Mouse (Mus musculus) intestine, embryonic 16.5 days (tissue): ENCODE measurements around the gene Cish. TPM values are rescaled to one million over a fixed set of nuclear protein-coding genes. Genes with fewer than 3 reads are reported as not detected.

Experiments
- ATAC-seq: fragments of 200-750 bp; cut with Nextera tagmentation; 2 replicates; pipeline ENCODE4 v1.8.0; 2017; ENCODE audit warnings: moderate TSS enrichment, moderate library complexity
- H3K27ac ChIP-seq: fragments of 300-500 bp; sonication (generic); 2 replicates; pipeline ENCODE4 v1.5.1; 2014; ENCODE audit warnings: mild to moderate bottlenecking, low read length
- H3K27me3 ChIP-seq: fragments of 300-500 bp; sonication (generic); replicated peaks from 2 replicates; pipeline ENCODE4 v1.6.1; 2014; ENCODE audit warnings: low read length, control low read depth, mixed read lengths; ENCODE audit not compliant: control insufficient read depth, insufficient read depth
- H3K36me3 ChIP-seq: fragments of 300-500 bp; sonication (generic); 2 replicates; pipeline ENCODE4 v1.6.1; 2014; ENCODE audit warnings: low read length, control low read depth; ENCODE audit not compliant: control insufficient read depth, insufficient read depth
- H3K4me1 ChIP-seq: fragments of 300-500 bp; sonication (generic); 2 replicates; pipeline ENCODE4 v1.6.1; 2014; ENCODE audit warnings: low read length, control low read depth, mixed read lengths; ENCODE audit not compliant: control insufficient read depth, insufficient read depth
- H3K4me2 ChIP-seq: fragments of 300-500 bp; sonication (generic); 2 replicates; pipeline ENCODE4 v1.6.1; 2014; ENCODE audit warnings: low read depth, low read length, control low read depth
- H3K4me3 ChIP-seq: fragments of 300-500 bp; sonication (generic); 2 replicates; pipeline ENCODE4 v1.5.1; 2014; ENCODE audit warnings: mild to moderate bottlenecking, low read length
- H3K9ac ChIP-seq: fragments of 300-500 bp; sonication (generic); 2 replicates; pipeline ENCODE4 v1.6.1; 2014; ENCODE audit warnings: low read depth, low read length
- H3K9me3 ChIP-seq: fragments of 300-500 bp; sonication (generic); 2 replicates; pipeline ENCODE4 v1.6.1; 2016; ENCODE audit warnings: low read length, control low read depth; ENCODE audit not compliant: control insufficient read depth
- WGBS: fragments of 180-500 bp; shearing (Covaris S2); extraction: QIAGEN DNeasy Blood & Tissue Kit; methylation state at CpG from one replicate; pipeline ENCODE4 v1.1.7; 2014; 5-methylcytosine and 5-hydroxymethylcytosine counted together
- polyA plus RNA-seq: library from polyadenylated mRNA; unstranded; fragments of >200 nt; fragmentation: Nextera tagmentation; extraction: Ambion mirVana; gene quantifications from 2 replicates; pipeline ENCODE4 v1.2.1, GENCODE M21; 2015

Cish gene
- polyA plus RNA-seq, 1 experiment from 2014 or later: 19.9 TPM

GRCm38 (mm10) chr9:107295616-107296015, 210 bp upstream of the Cish start:
- H3K27ac ChIP-seq: peak overlapping the region; percentile 88
- no peaks in the 10 kb centered on the region for H3K9me3 ChIP-seq
- ATAC-seq: no peak
- H3K4me2 ChIP-seq: peak overlapping the region; percentile 89
- H3K27me3 ChIP-seq: peaks cover 4% of the 10 kb centered on the region; the same call in 1 of the 2 replicates
- 48% methylated on average over 4 of the region's 4 CpGs for WGBS
- H3K9ac ChIP-seq: peak overlapping the region; percentile 63
- peaks cover 32% of the 10 kb centered on the region for H3K4me1 ChIP-seq
- peak overlapping the region; percentile 71 for H3K4me3 ChIP-seq
- H3K36me3 ChIP-seq: 0 out of 2 replicates have a peak, but pooled peaks cover 5% of the 10 kb centered on the region

GRCm38 (mm10) chr9:107296041-107296440, 215 bp downstream of the Cish start:
- peak overlapping the region; percentile 89 for H3K4me2 ChIP-seq
- peak overlapping the region; percentile 71 for H3K4me3 ChIP-seq
- peak overlapping the region; percentile 88 for H3K27ac ChIP-seq
- 0 out of 2 replicates have a peak, but pooled peaks cover 6% of the 10 kb centered on the region for H3K36me3 ChIP-seq
- H3K9me3 ChIP-seq: no peaks in the 10 kb centered on the region
- ATAC-seq: peak; percentile 32
- H3K9ac ChIP-seq: peak overlapping the region; percentile 63
- peaks cover 4% of the 10 kb centered on the region; the same call in 1 of the 2 replicates for H3K27me3 ChIP-seq
- under 1% methylated on average over 14 of the region's 14 CpGs for WGBS
- H3K4me1 ChIP-seq: peaks cover 32% of the 10 kb centered on the region

GRCm38 (mm10) chr9:107296501-107296965, 707 bp downstream of the Cish start:
- Histone ChIP-seq H3K36me3 (peaks cover 10% of the 10 kb centered on the region; the same call in 1 of the 2 replicates), H3K27ac (peak overlapping the region; percentile 89), H3K4me2 (peak overlapping the region; percentile 89), H3K4me1 (peaks cover 32% of the 10 kb centered on the region), H3K9ac (peak overlapping the region; percentile 82), H3K27me3 (peaks cover 4% of the 10 kb centered on the region; the same call in 1 of the 2 replicates), H3K4me3 (peak overlapping the region; percentile 71), H3K9me3 (no peaks in the 10 kb centered on the region)
- ATAC-seq: peak; percentile 96
- under 1% methylated on average over 31 of the region's 31 CpGs for WGBS

- Histone ChIP-seq H3K27ac (peak overlapping the region; percentile 89), H3K9ac (peak overlapping the region; percentile 82), H3K36me3 (peaks cover 14% of the 10 kb centered on the region; the same call in 1 of the 2 replicates), H3K27me3 (peaks cover 4% of the 10 kb centered on the region; the same call in 1 of the 2 replicates), H3K9me3 (no peaks in the 10 kb centered on the region), H3K4me3 (peak overlapping the region; percentile 71), H3K4me1 (peaks cover 32% of the 10 kb centered on the region), H3K4me2 (peak overlapping the region; percentile 89)
- ATAC-seq: peak; percentile 10
- 8% methylated on average over 16 of the region's 16 CpGs for WGBS
Measured at GRCm38 (mm10) chr9:107297059-107297458, 1.2 kb downstream of the Cish start.

DNA sequence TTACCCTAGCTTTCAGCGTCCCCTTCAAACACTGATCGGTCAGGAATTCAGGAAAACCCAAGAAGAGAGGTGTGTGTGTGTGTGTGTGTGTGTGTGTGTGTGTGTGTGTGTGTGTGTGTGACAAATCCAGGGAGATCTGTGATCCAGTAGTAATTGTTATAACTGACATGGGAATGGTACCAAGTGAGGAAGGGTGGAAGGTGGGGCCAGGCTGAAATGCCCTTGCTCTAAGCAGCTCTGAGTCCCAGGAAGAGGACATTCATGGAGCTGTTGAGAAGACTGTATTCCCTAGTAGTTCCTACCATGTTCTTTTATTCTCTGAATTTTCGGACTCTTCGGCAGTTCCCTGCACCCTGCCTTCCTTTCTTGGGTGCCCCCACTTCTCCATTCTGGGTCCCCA, 1.8 kb downstream of the Cish start:
- peaks cover 4% of the 10 kb centered on the region; the same call in 1 of the 2 replicates for H3K27me3 ChIP-seq
- no peaks in the 10 kb centered on the region for H3K9me3 ChIP-seq
- H3K4me1 ChIP-seq: peaks cover 32% of the 10 kb centered on the region
- WGBS: 62% methylated on average over 4 of the region's 4 CpGs
- peak overlapping the region; percentile 89 for H3K27ac ChIP-seq
- ATAC-seq: no peak
- H3K36me3 ChIP-seq: peaks cover 14% of the 10 kb centered on the region; the same call in 1 of the 2 replicates
- peak overlapping the region; percentile 89 for H3K4me2 ChIP-seq
- H3K4me3 ChIP-seq: peak overlapping the region; percentile 71
- H3K9ac ChIP-seq: peak overlapping the region; percentile 82

- H3K4me1 ChIP-seq: peaks cover 37% of the 10 kb centered on the region
- H3K9ac ChIP-seq: peak overlapping the region; percentile 82
- ATAC-seq: no peak
- no peaks in the 10 kb centered on the region for H3K9me3 ChIP-seq
- peak overlapping the region; percentile 71 for H3K4me3 ChIP-seq
- no peaks in the 10 kb centered on the region; the same call in 1 of the 2 replicates for H3K27me3 ChIP-seq
- peak overlapping the region; percentile 76 for H3K27ac ChIP-seq
- 58% methylated on average over 8 of the region's 8 CpGs for WGBS
- peaks cover 14% of the 10 kb centered on the region; the same call in 1 of the 2 replicates for H3K36me3 ChIP-seq
- peak overlapping the region; percentile 89 for H3K4me2 ChIP-seq
Measured at GRCm38 (mm10) chr9:107298059-107298780, 2.4 kb downstream of the Cish start.

- H3K4me2 ChIP-seq: peak overlapping the region; percentile 89
- H3K9ac ChIP-seq: peak overlapping the region; percentile 82
- H3K4me1 ChIP-seq: peaks cover 38% of the 10 kb centered on the region
- H3K9me3 ChIP-seq: no peaks in the 10 kb centered on the region
- H3K27me3 ChIP-seq: no peaks in the 10 kb centered on the region
- WGBS: 58% methylated on average over 6 of the region's 6 CpGs
- peak overlapping the region; percentile 71 for H3K4me3 ChIP-seq
- H3K36me3 ChIP-seq: peaks cover 14% of the 10 kb centered on the region; the same call in 1 of the 2 replicates
- peak overlapping the region; percentile 76 for H3K27ac ChIP-seq
- ATAC-seq: no peak
Measured at GRCm38 (mm10) chr9:107298876-107299275, 3.0 kb downstream of the Cish start.

DNA sequence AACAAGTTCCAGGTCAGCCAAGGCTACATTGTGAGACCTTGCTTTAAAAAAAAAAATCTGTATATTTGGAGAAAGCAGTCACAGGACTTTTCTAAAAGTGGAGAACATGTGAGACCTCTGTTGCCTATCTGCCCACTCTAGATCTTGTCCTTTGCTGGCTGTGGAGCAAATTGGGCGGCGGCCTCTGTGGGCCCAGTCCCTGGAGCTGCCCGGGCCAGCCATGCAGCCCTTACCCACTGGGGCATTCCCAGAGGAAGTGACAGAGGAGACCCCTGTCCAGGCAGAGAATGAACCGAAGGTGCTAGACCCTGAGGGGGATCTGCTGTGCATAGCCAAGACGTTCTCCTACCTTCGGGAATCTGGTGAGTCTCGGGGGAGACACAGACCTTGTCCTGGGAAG, 4.0 kb downstream of the Cish start:
- no peak for ATAC-seq
- Histone ChIP-seq H3K4me1 (peaks cover 36% of the 10 kb centered on the region), H3K9me3 (no peaks in the 10 kb centered on the region), H3K36me3 (peaks cover 14% of the 10 kb centered on the region; the same call in 1 of the 2 replicates), H3K27ac (no peak overlapping the region), H3K4me3 (no peak overlapping the region), H3K9ac (0 out of 2 replicates have a peak overlapping the region, but pooled peaks have one; percentile 6), H3K4me2 (no peak overlapping the region), H3K27me3 (no peaks in the 10 kb centered on the region)
- WGBS: 89% methylated on average over 7 of the region's 7 CpGs

GRCm38 (mm10) chr9:107300224-107300973, 4.6 kb downstream of the Cish start:
- Histone ChIP-seq H3K4me2 (no peak overlapping the region), H3K4me3 (no peak overlapping the region), H3K9ac (no peak overlapping the region), H3K4me1 (peaks cover 35% of the 10 kb centered on the region), H3K9me3 (no peaks in the 10 kb centered on the region), H3K27ac (no peak overlapping the region), H3K36me3 (peaks cover 14% of the 10 kb centered on the region; the same call in 1 of the 2 replicates), H3K27me3 (no peaks in the 10 kb centered on the region)
- ATAC-seq: no peak
- 93% methylated on average over 30 of the region's 30 CpGs for WGBS
